Mouse (Mus musculus) bone marrow macrophage, adult 2 months (primary cell): ENCODE data around the gene Ttc21a.

Experiments
- CTCF ChIP-seq: IDR thresholded peaks from 2 replicates; pipeline ENCODE4 v1.5.1; 2012; ENCODE audit warnings: low read depth, mild to moderate bottlenecking, low read length, moderate library complexity
- POLR2A ChIP-seq: IDR thresholded peaks from 2 replicates; pipeline ENCODE4 v1.6.1; 2012; ENCODE audit warnings: mild to moderate bottlenecking, low read depth, low read length, borderline replicate concordance

- no peak for TF ChIP-seq CTCF
- no peak for TF ChIP-seq POLR2A
Observed at GRCm38 (mm10) chr9:119933675-119934074, 3.7 kb upstream of the Ttc21a start.
